Mouse (Mus musculus) intestine, embryonic 16.5 days (tissue): ENCODE results near the gene Pheta1. TPM values are rescaled to one million over a fixed set of nuclear protein-coding genes. Genes with fewer than 3 reads are reported as not detected.

ENCODE experiments used
- ATAC-seq: fragments of 200-750 bp; cut with Nextera tagmentation; 2 replicates; pipeline ENCODE4 v1.8.0; 2017; ENCODE audit warnings: moderate TSS enrichment, moderate library complexity
- H3K27ac ChIP-seq: fragments of 300-500 bp; sonication (generic); 2 replicates; pipeline ENCODE4 v1.5.1; 2014; ENCODE audit warnings: mild to moderate bottlenecking, low read length
- H3K27me3 ChIP-seq: fragments of 300-500 bp; sonication (generic); replicated peaks from 2 replicates; pipeline ENCODE4 v1.6.1; 2014; ENCODE audit warnings: low read length, control low read depth, mixed read lengths; ENCODE audit not compliant: control insufficient read depth, insufficient read depth
- H3K36me3 ChIP-seq: fragments of 300-500 bp; sonication (generic); 2 replicates; pipeline ENCODE4 v1.6.1; 2014; ENCODE audit warnings: low read length, control low read depth; ENCODE audit not compliant: control insufficient read depth, insufficient read depth
- H3K4me1 ChIP-seq: fragments of 300-500 bp; sonication (generic); 2 replicates; pipeline ENCODE4 v1.6.1; 2014; ENCODE audit warnings: low read length, control low read depth, mixed read lengths; ENCODE audit not compliant: control insufficient read depth, insufficient read depth
- H3K4me2 ChIP-seq: fragments of 300-500 bp; sonication (generic); 2 replicates; pipeline ENCODE4 v1.6.1; 2014; ENCODE audit warnings: low read depth, low read length, control low read depth
- H3K4me3 ChIP-seq: fragments of 300-500 bp; sonication (generic); 2 replicates; pipeline ENCODE4 v1.5.1; 2014; ENCODE audit warnings: mild to moderate bottlenecking, low read length
- H3K9ac ChIP-seq: fragments of 300-500 bp; sonication (generic); 2 replicates; pipeline ENCODE4 v1.6.1; 2014; ENCODE audit warnings: low read depth, low read length
- H3K9me3 ChIP-seq: fragments of 300-500 bp; sonication (generic); 2 replicates; pipeline ENCODE4 v1.6.1; 2016; ENCODE audit warnings: low read length, control low read depth; ENCODE audit not compliant: control insufficient read depth
- WGBS: fragments of 180-500 bp; shearing (Covaris S2); extraction: QIAGEN DNeasy Blood & Tissue Kit; methylation state at CpG from one replicate; pipeline ENCODE4 v1.1.7; 2014; 5-methylcytosine and 5-hydroxymethylcytosine counted together
- microRNA-seq: library from miRNA; unstranded; fragments of <30 nt; microRNA quantifications from one replicate; pipeline ENCODE4, GENCODE M21; 2016
- polyA plus RNA-seq: library from polyadenylated mRNA; unstranded; fragments of >200 nt; fragmentation: Nextera tagmentation; extraction: Ambion mirVana; gene quantifications from 2 replicates; pipeline ENCODE4 v1.2.1, GENCODE M21; 2015

Gene Pheta1
- polyA plus RNA-seq, 1 experiment from 2014 or later: 38.1 TPM

DNA sequence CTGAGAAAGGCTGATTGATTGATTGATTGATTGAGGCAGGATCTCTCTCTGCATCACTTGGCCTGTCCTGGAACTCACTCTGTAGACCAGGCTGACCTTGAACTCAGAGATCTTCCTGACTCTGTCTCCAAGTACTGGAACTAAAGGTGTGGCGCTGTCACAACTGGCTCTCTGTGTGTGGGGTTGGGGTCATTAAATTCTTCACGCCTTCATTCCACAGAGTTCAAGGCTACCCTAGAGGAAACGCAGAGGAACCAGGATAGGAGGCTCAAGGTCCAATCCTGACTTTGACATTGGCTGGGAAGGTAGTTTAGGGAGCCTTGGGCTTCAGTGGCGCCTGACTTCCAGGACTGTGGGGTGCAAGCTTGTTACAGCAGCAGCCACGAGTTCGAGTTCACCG lies 42.1 kb downstream of the Pheta1 start:
- WGBS: 93% methylated on average over 7 of the region's 7 CpGs
- Histone ChIP-seq H3K27me3 (no peaks in the 10 kb centered on the region), H3K9me3 (peaks cover 4% of the 10 kb centered on the region; the same call in 1 of the 2 replicates), H3K4me3 (no peak overlapping the region), H3K4me2 (no peak overlapping the region), H3K36me3 (no peaks in the 10 kb centered on the region), H3K4me1 (no peaks in the 10 kb centered on the region), H3K9ac (no peak overlapping the region), H3K27ac (no peak overlapping the region)
- no peak for ATAC-seq

DNA sequence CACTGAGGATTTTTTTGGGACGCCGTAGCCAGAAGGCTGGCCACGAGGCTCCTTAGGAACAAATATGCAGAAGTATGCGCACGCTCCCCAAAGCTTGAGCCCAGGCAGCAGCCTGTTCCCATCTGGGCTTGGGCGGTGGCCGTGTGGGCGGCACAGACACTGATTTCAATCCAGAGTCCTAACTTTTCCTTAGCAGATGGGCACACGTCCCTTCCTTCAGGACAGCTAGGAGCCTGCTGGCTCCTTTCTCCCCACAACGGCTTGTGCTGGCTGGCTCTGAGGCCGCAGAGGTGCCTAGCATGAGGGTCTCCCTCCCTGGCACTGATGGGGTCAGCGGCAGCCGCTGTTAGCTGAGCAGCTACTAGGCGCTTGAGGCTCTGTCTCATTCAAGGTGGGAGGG lies 43.5 kb downstream of the Pheta1 start:
- H3K27me3 ChIP-seq: no peaks in the 10 kb centered on the region
- no peak overlapping the region for H3K9ac ChIP-seq
- WGBS: 90% methylated on average over 14 of the region's 14 CpGs
- peaks cover 4% of the 10 kb centered on the region; the same call in 1 of the 2 replicates for H3K9me3 ChIP-seq
- no peaks in the 10 kb centered on the region for H3K4me1 ChIP-seq
- no peak overlapping the region for H3K4me2 ChIP-seq
- H3K36me3 ChIP-seq: no peaks in the 10 kb centered on the region
- H3K4me3 ChIP-seq: no peak overlapping the region
- ATAC-seq: no peak
- H3K27ac ChIP-seq: no peak overlapping the region

DNA sequence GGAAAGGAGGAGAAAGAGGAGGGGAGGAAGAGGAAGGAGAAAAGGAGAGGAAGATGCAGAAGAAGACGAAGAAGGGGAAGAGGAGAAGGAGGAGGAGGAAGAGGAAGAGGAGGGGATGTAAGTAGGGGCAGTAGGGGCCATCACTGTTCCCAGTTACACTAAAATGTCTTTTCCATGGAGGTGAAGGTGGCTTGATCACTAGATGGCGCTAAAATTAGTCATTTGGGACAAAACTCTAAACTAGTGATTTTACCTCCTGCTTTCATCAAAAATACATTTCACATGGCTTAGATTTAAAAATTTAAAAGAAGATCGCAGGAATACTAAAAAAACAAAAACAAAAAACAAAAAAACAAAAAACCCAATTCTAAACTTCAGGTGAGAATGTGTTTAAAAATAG lies 44.8 kb downstream of the Pheta1 start:
- no peaks in the 10 kb centered on the region for H3K9me3 ChIP-seq
- no peak overlapping the region for H3K4me2 ChIP-seq
- WGBS: 37% methylated on average over 3 of the region's 3 CpGs
- no peaks in the 10 kb centered on the region for H3K36me3 ChIP-seq
- H3K9ac ChIP-seq: no peak overlapping the region
- no peak overlapping the region for H3K4me3 ChIP-seq
- ATAC-seq: no peak
- no peaks in the 10 kb centered on the region for H3K4me1 ChIP-seq
- H3K27ac ChIP-seq: no peak overlapping the region
- no peaks in the 10 kb centered on the region for H3K27me3 ChIP-seq

DNA sequence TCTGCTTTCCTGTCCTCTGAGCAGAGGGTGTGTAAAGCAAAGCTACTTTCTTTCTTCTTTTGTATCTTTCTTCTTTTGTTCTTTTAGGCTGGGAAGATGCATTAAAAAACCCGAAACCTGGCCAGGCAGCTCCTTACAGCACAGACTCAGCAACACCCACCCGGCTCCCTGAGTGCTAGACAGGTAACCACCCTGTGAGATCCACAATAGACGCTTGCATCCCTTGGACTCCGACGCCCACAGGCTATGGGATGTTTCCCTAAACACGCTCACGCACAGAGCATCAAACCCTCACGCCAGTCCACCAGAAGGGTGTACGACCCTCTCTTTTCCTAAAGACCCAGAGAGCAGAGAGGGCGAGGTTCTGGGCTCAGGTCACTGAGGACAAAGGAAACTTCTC lies 45.9 kb downstream of the Pheta1 start:
- no peak overlapping the region for H3K9ac ChIP-seq
- 70% methylated on average over 10 of the region's 10 CpGs for WGBS
- H3K36me3 ChIP-seq: no peaks in the 10 kb centered on the region

DNA sequence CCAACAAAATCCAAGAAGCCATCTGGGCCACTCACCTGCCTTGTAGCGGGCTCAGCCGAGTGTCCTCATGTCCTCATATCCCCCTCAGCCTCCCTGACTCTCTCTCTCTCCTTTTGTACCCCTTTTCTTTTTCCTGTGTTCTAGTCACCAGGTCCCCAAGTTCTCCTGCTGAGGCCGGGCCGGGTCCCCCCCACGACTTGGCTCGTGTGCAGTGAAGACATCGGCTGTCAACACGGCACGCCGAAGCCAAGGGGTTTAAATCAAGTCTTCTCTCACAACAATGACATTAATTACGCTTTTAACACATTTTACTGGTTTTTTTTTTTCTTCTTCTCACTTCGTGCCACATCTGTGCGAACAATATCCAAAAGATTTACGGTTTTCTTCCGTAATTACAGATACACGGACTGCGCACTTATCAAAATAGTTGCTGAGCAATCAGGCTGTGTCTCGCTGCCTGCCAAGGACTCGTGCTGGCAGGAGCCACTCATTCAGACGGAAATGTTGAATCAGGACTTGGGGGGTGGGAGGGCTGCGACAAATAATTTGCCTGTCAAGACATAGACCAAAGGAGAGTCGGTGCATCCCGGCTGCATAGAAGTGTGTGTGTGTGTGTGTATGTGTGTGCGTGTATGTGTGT lies 46.5 kb downstream of the Pheta1 start:
- ATAC-seq: no peak
- Histone ChIP-seq H3K36me3 (no peaks in the 10 kb centered on the region), H3K27ac (no peak overlapping the region), H3K4me1 (no peaks in the 10 kb centered on the region), H3K9me3 (no peaks in the 10 kb centered on the region), H3K4me3 (no peak overlapping the region), H3K4me2 (no peak overlapping the region), H3K27me3 (no peaks in the 10 kb centered on the region), H3K9ac (no peak overlapping the region)
- WGBS: 41% methylated on average over 24 of the region's 24 CpGs

More for the DNA sequence above, 45.9 kb downstream of the Pheta1 start:
- Histone ChIP-seq H3K9me3 (no peaks in the 10 kb centered on the region), H3K27ac (no peak overlapping the region), H3K27me3 (no peaks in the 10 kb centered on the region), H3K4me2 (no peak overlapping the region), H3K4me1 (no peaks in the 10 kb centered on the region), H3K4me3 (no peak overlapping the region)
- no peak for ATAC-seq

DNA sequence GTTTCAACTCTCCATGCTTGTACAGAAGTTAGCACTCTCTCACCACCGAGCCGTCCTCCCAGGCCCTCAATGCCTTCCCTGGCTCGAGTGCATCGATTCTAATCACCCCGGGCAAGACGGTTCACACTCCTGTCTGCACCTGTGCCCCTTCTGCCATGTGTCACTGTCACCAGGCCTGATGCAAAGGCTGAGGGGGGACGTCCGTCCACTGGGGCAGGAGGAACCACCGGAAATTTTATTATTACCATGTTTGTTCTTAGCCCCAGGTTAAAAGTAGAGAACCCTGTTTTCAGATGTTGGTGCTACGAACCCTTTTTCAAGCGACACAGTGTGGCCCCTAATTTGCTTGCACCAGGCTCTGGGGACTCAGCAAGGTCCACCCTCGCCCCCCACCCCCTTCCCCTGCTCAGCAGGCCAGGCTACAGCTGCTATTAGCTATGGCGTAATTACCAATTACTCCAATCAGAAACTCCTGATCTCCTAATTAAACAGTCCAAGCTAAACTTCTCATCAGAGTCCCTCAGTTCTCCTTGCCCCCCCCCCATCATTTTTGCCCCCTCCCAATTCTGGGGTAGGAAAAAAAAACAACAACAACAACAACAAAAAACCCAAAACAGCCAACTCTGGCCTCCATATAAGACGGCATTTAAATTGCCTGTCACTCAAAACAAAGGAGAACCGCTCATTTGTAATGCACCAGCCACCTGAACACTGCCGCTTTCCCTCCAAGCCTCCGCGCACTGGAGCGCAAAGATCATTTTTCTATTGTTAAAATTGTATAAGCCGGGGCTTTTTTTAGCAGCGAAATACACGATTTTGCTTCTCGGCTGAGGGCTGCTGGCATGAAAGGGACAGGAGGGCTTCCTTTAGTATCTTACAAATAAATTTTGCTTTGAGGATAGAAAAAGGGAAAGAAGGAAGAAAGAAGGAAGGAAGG lies 54.3 kb downstream of the Pheta1 start:
- WGBS: 72% methylated on average over 23 of the region's 23 CpGs
- H3K9ac ChIP-seq: no peak overlapping the region

More for the DNA sequence above, 54.3 kb downstream of the Pheta1 start:
- Histone ChIP-seq H3K4me3 (no peak overlapping the region), H3K36me3 (no peaks in the 10 kb centered on the region), H3K27ac (no peak overlapping the region), H3K27me3 (no peaks in the 10 kb centered on the region), H3K4me1 (no peaks in the 10 kb centered on the region), H3K4me2 (no peak overlapping the region), H3K9me3 (no peaks in the 10 kb centered on the region)
- ATAC-seq: no peak

Small RNA genes lying within 50 kb of the gene (microRNA-seq; reads per million reads assigned to microRNA genes)
- not detected for gene Mir7031

Other genes with a start within 250 kb of the Pheta1 start
- gene Acad12, start 230.0 kb upstream of the Pheta1 start, polyA plus RNA-seq: 4.5 and 5.3 TPM in 2 replicates
- 7.8 and 9.7 TPM in 2 replicates for gene Acad10, start 188.5 kb upstream of the Pheta1 start, polyA plus RNA-seq
- gene Brap, start 188.4 kb upstream of the Pheta1 start, polyA plus RNA-seq: 26.4 and 30.4 TPM in 2 replicates
- gene Atxn2, start 137.6 kb upstream of the Pheta1 start, polyA plus RNA-seq: 27.9 and 30.7 TPM in 2 replicates
- 7.7 and 9.9 TPM in 2 replicates for gene Sh2b3, start 11.3 kb upstream of the Pheta1 start, polyA plus RNA-seq
- 4.3 and 4.8 TPM in 2 replicates for gene Cux2, start 201.1 kb downstream of the Pheta1 start, polyA plus RNA-seq